Mouse (Mus musculus): ENCODE measurements around the gene Bmp10.

The Bmp10 gene

GRCm38 (mm10) chr6:87428487-87429044, at the start of gene Bmp10:
Bmp10 (plus strand) TSS chr6:87428994.
- DNase-seq (ENCODE audit: inconsistent age in 2 of 2, low spot score in 1 of 2), result no peak

- DNase-seq (ENCODE audit: inconsistent age in 2 of 2, low spot score in 1 of 2), result peak; percentile 14 to 69
Observed at GRCm38 (mm10) chr6:87383926-87384691, 44.7 kb upstream of the Bmp10 start.

GRCm38 (mm10) chr6:87384761-87385160, 44.0 kb upstream of the Bmp10 start:
- DNase-seq (ENCODE audit: inconsistent age in 2 of 2, low spot score in 1 of 2), result peak in 1 of 2 experiments; percentile 62

GRCm38 (mm10) chr6:87386203-87386602, 42.6 kb upstream of the Bmp10 start:
- DNase-seq (ENCODE audit: inconsistent age in 2 of 2, low spot score in 1 of 2), result peak; percentile 40 to 82

GRCm38 (mm10) chr6:87386681-87387080, 42.1 kb upstream of the Bmp10 start:
- no peak for DNase-seq (ENCODE audit: inconsistent age in 2 of 2, low spot score in 1 of 2)

GRCm38 (mm10) chr6:87388877-87389276, 39.9 kb upstream of the Bmp10 start, which contains the start of gene Gkn3:
Gkn3 (minus strand) TSS chr6:87388935.
- DNase-seq (ENCODE audit: inconsistent age in 2 of 2, low spot score in 1 of 2), result no peak

GRCm38 (mm10) chr6:87389455-87389989, 39.3 kb upstream of the Bmp10 start:
- no peak for DNase-seq (ENCODE audit: inconsistent age in 2 of 2, low spot score in 1 of 2)

GRCm38 (mm10) chr6:87393466-87394205, 35.2 kb upstream of the Bmp10 start:
- DNase-seq (ENCODE audit: inconsistent age in 2 of 2, low spot score in 1 of 2), result no peak

- DNase-seq (ENCODE audit: inconsistent age in 2 of 2, low spot score in 1 of 2), result no peak
Observed at GRCm38 (mm10) chr6:87394783-87395182, 34.0 kb upstream of the Bmp10 start.

- peak; percentile 49 to 87 for DNase-seq (ENCODE audit: inconsistent age in 2 of 2, low spot score in 1 of 2)
Observed at GRCm38 (mm10) chr6:87399137-87399536, 29.7 kb upstream of the Bmp10 start.

- DNase-seq (ENCODE audit: inconsistent age in 2 of 2, low spot score in 1 of 2), result no peak
Observed at GRCm38 (mm10) chr6:87399886-87400566, 28.8 kb upstream of the Bmp10 start.

- no peak for DNase-seq (ENCODE audit: inconsistent age in 2 of 2, low spot score in 1 of 2)
Observed at GRCm38 (mm10) chr6:87401456-87401855, 27.3 kb upstream of the Bmp10 start.

- no peak for DNase-seq (ENCODE audit: inconsistent age in 2 of 2, low spot score in 1 of 2)
Observed at GRCm38 (mm10) chr6:87412011-87412410, 16.8 kb upstream of the Bmp10 start.

- DNase-seq (ENCODE audit: inconsistent age in 2 of 2, low spot score in 1 of 2), result peak in 1 of 2 experiments; percentile 37
Observed at GRCm38 (mm10) chr6:87422304-87422703, 6.5 kb upstream of the Bmp10 start.

GRCm38 (mm10) chr6:87424037-87424816, 4.6 kb upstream of the Bmp10 start:
- DNase-seq (ENCODE audit: inconsistent age in 2 of 2, low spot score in 1 of 2), result peak; percentile 19 to 67

GRCm38 (mm10) chr6:87426954-87427353, 1.8 kb upstream of the Bmp10 start:
- no peak for DNase-seq (ENCODE audit: inconsistent age in 2 of 2, low spot score in 1 of 2)

GRCm38 (mm10) chr6:87427616-87428015, 1.2 kb upstream of the Bmp10 start:
- no peak for DNase-seq (ENCODE audit: inconsistent age in 2 of 2, low spot score in 1 of 2)

GRCm38 (mm10) chr6:87435791-87436190, 7.0 kb downstream of the Bmp10 start:
- no peak for DNase-seq (ENCODE audit: inconsistent age in 2 of 2, low spot score in 1 of 2)

GRCm38 (mm10) chr6:87436745-87437144, 8.0 kb downstream of the Bmp10 start:
- DNase-seq (ENCODE audit: inconsistent age in 2 of 2, low spot score in 1 of 2), result no peak

- DNase-seq (ENCODE audit: inconsistent age in 2 of 2, low spot score in 1 of 2), result no peak
Observed at GRCm38 (mm10) chr6:87443253-87443652, 14.5 kb downstream of the Bmp10 start.
